Mouse (Mus musculus) lung, postnatal 14 days (tissue): ENCODE results near the gene Gng11.

Experiments used
- DNase-seq: peaks from one replicate; pipeline ENCODE4 v3.0.0; 2021

The Gng11 gene

GRCm38 (mm10) chr6:4003890-4004306 lies at the start of gene Gng11:
Gene Gng11, plus strand, starts transcription at chr6:4003904.
- peak; percentile 75 for DNase-seq

GRCm38 (mm10) chr6:3954969-3955368 lies 48.7 kb upstream of the Gng11 start:
- no peak for DNase-seq

- peak; percentile 44 for DNase-seq
These were observed 35.8 kb upstream of the Gng11 start for GRCm38 (mm10) chr6:3967676-3968626.

- no peak for DNase-seq
These were observed 30.0 kb upstream of the Gng11 start for GRCm38 (mm10) chr6:3973679-3974078.

- no peak for DNase-seq
These were observed 20.9 kb upstream of the Gng11 start for GRCm38 (mm10) chr6:3982661-3983284.

GRCm38 (mm10) chr6:3988750-3989149 lies 15.0 kb upstream of the Gng11 start, which contains the start of gene Tfpi2:
Gene Tfpi2, minus strand, starts transcription at chr6:3988919.
- DNase-seq = no peak

GRCm38 (mm10) chr6:3993492-3993891 lies 10.2 kb upstream of the Gng11 start, which contains the start of gene Gngt1:
Gene Gngt1, plus strand, starts transcription at chr6:3993792.
- DNase-seq = no peak

- no peak for DNase-seq
These were observed 5.6 kb upstream of the Gng11 start for GRCm38 (mm10) chr6:3998089-3998488.

GRCm38 (mm10) chr6:3999296-3999695 lies 4.4 kb upstream of the Gng11 start:
- DNase-seq = no peak

GRCm38 (mm10) chr6:4000716-4001115 lies 3.0 kb upstream of the Gng11 start:
- DNase-seq = no peak

- DNase-seq = peak; percentile 24
These were observed 259 bp upstream of the Gng11 start for GRCm38 (mm10) chr6:4003445-4003844.

- DNase-seq = no peak
These were observed 1.1 kb downstream of the Gng11 start for GRCm38 (mm10) chr6:4004808-4005207.

GRCm38 (mm10) chr6:4008501-4009040 lies 4.9 kb downstream of the Gng11 start:
- peak; percentile 45 for DNase-seq

- DNase-seq = no peak
These were observed 5.8 kb downstream of the Gng11 start for GRCm38 (mm10) chr6:4009548-4009947.

- DNase-seq = no peak
These were observed 18.9 kb downstream of the Gng11 start for GRCm38 (mm10) chr6:4022645-4023044.

- DNase-seq = no peak
These were observed 22.7 kb downstream of the Gng11 start for GRCm38 (mm10) chr6:4026367-4026766.

- DNase-seq = no peak
These were observed 27.3 kb downstream of the Gng11 start for GRCm38 (mm10) chr6:4030956-4031355.

- DNase-seq = no peak
These were observed 38.1 kb downstream of the Gng11 start for GRCm38 (mm10) chr6:4041821-4042220.

GRCm38 (mm10) chr6:4047200-4047599 lies 43.5 kb downstream of the Gng11 start:
- no peak for DNase-seq

GRCm38 (mm10) chr6:4052843-4053242 lies 49.1 kb downstream of the Gng11 start:
- DNase-seq = no peak

GRCm38 (mm10) chr6:4054387-4054786 lies 50.7 kb downstream of the Gng11 start:
- DNase-seq = no peak
